Mouse (Mus musculus) intestine, embryonic 14.5 days (tissue): ENCODE measurements at regions not wholly inside any gene's neighbourhood (a gene's known extent, or its start where the extent isn't known, plus 50 kb on each side); places are given as distances from the start of the nearest gene placed in this dataset.
A peak's percentile ranks its signal among the peaks of the same experiment; 100 is the strongest.
"Not testable (repeated sequence)": the region's sequence is repeated elsewhere in the genome, so short reads cannot be mapped to it uniquely, and the experiment has no call there.

Source experiments
- ATAC-seq: fragments of 200-750 bp; cut with Nextera tagmentation; replicated peaks from 2 replicates; pipeline ENCODE4 v1.8.0; 2017; ENCODE audit warnings: low read depth, moderate number of reproducible peaks, moderate TSS enrichment, moderate library complexity; ENCODE audit not compliant: low FRiP score, low TSS enrichment
- DNase-seq: peaks from one replicate; pipeline ENCODE4 v3.0.0-alpha.2; 2018; ENCODE audit warnings: low spot score
- H3K27ac ChIP-seq: fragments of 300-500 bp; sonication (generic); 2 replicates; pipeline ENCODE4 v1.5.1; 2014; ENCODE audit warnings: low read depth, mild to moderate bottlenecking, control low read depth
- H3K27me3 ChIP-seq: fragments of 300-500 bp; sonication (generic); replicated peaks from 2 replicates; pipeline ENCODE4 v1.6.1; 2014; ENCODE audit warnings: low read length, control low read depth; ENCODE audit not compliant: control insufficient read depth, insufficient read depth
- H3K36me3 ChIP-seq: fragments of 300-500 bp; sonication (generic); 2 replicates; pipeline ENCODE4 v1.6.1; 2014; ENCODE audit warnings: low read length, control low read depth; ENCODE audit not compliant: control insufficient read depth, insufficient read depth
- H3K4me1 ChIP-seq: fragments of 300-500 bp; sonication (generic); replicated peaks from 2 replicates; pipeline ENCODE4 v1.6.1; 2014; ENCODE audit warnings: low read length, control low read depth, mixed read lengths; ENCODE audit not compliant: control insufficient read depth, insufficient read depth
- H3K4me2 ChIP-seq: fragments of 300-500 bp; sonication (generic); 2 replicates; pipeline ENCODE4 v1.6.1; 2014; ENCODE audit warnings: low read length
- H3K4me3 ChIP-seq: fragments of 300-500 bp; sonication (generic); 2 replicates; pipeline ENCODE4 v1.5.1; 2014; ENCODE audit warnings: low read depth, low read length, control low read depth, mixed read lengths
- H3K9ac ChIP-seq: fragments of 300-500 bp; sonication (generic); 2 replicates; pipeline ENCODE4 v1.6.1; 2014; ENCODE audit warnings: mild to moderate bottlenecking, low read length
- H3K9me3 ChIP-seq: fragments of 300-500 bp; sonication (generic); 2 replicates; pipeline ENCODE4 v1.6.1; 2016; ENCODE audit warnings: low read length, control low read depth; ENCODE audit not compliant: control insufficient read depth
- whole genome bisulfite sequencing: fragments of 180-500 bp; shearing (Covaris S2); extraction: QIAGEN DNeasy Blood & Tissue Kit; methylation state at CpG from one replicate; pipeline ENCODE4 v1.1.7; 2014; 5-methylcytosine and 5-hydroxymethylcytosine counted together

- no peak for ATAC-seq
- WGBS = 51% methylated on average over 5 of the region's 5 CpGs
Observed at GRCm38 (mm10) chr13:111914348-111914913, 105.6 kb upstream of the Map3k1 start.

GRCm38 (mm10) chr13:111919417-111919816 lies 110.6 kb upstream of the Map3k1 start:
- H3K27me3 ChIP-seq, H3K4me2 ChIP-seq, H3K9me3 ChIP-seq, H3K27ac ChIP-seq, DNase-seq, H3K4me1 ChIP-seq, H3K4me3 ChIP-seq, H3K9ac ChIP-seq, H3K36me3 ChIP-seq, ATAC-seq: not testable (repeated sequence)
- WGBS = 72% methylated on average over 11 of the region's 11 CpGs

More at GRCm38 (mm10) chr13:111914348-111914913, 105.6 kb upstream of the Map3k1 start:
- no peak overlapping the region for H3K4me2 ChIP-seq
- no peaks in the 10 kb centered on the region for H3K27me3 ChIP-seq
- no peak overlapping the region for H3K9ac ChIP-seq
- H3K36me3 ChIP-seq = no peaks in the 10 kb centered on the region
- H3K9me3 ChIP-seq = no peaks in the 10 kb centered on the region
- no peak overlapping the region for H3K27ac ChIP-seq
- no peaks in the 10 kb centered on the region for H3K4me1 ChIP-seq
- DNase-seq = no peak
- no peak overlapping the region for H3K4me3 ChIP-seq

DNA sequence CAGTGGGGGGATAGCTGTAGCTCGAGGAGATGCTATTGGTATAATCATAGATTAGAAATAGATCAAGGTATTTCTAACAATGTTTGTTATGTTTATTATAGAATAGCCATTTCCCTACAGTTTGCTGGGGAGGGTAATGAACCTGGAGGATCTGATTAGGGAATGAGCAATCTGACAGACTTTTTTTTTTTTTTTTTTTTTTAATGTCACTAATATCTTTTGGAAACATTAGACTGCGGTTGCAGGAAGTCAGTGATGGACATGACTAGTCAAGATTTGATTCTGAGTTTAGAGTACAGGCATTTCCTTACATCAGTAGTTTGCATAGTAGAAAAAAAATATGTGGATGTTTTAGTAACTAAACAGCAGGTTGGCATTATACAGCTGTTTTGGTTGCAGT lies 111.7 kb upstream of the Map3k1 start:
- Histone ChIP-seq H3K4me2 (no peak overlapping the region), H3K27ac (no peak overlapping the region), H3K9me3 (no peaks in the 10 kb centered on the region; the same call in 1 of the 2 replicates), H3K9ac (no peak overlapping the region), H3K4me1 (no peaks in the 10 kb centered on the region), H3K36me3 (no peaks in the 10 kb centered on the region), H3K4me3 (no peak overlapping the region), H3K27me3 (no peaks in the 10 kb centered on the region)
- no peak for DNase-seq
- ATAC-seq = no peak
- WGBS = 87% methylated on average over 2 of the region's 2 CpGs

GRCm38 (mm10) chr13:111921142-111922035 lies 112.6 kb upstream of the Map3k1 start:
- no peak for DNase-seq
- WGBS = 88% methylated on average over 5 of the region's 5 CpGs
- H3K36me3 ChIP-seq = no peaks in the 10 kb centered on the region
- H3K4me3 ChIP-seq = no peak overlapping the region
- H3K27me3 ChIP-seq = no peaks in the 10 kb centered on the region
- no peaks in the 10 kb centered on the region; the same call in 1 of the 2 replicates for H3K9me3 ChIP-seq
- no peak overlapping the region for H3K9ac ChIP-seq
- no peak for ATAC-seq
- H3K4me2 ChIP-seq = no peak overlapping the region
- no peak overlapping the region for H3K27ac ChIP-seq
- no peaks in the 10 kb centered on the region for H3K4me1 ChIP-seq

GRCm38 (mm10) chr13:111925349-111925748 lies 116.6 kb upstream of the Map3k1 start:
- ATAC-seq (no peak), DNase-seq (no peak)
- no peaks in the 10 kb centered on the region for H3K36me3 ChIP-seq
- no peaks in the 10 kb centered on the region for H3K4me1 ChIP-seq
- 96% methylated on average over 7 of the region's 7 CpGs for WGBS
- no peak overlapping the region for H3K9ac ChIP-seq
- H3K4me2 ChIP-seq = no peak overlapping the region
- no peaks in the 10 kb centered on the region; the same call in 1 of the 2 replicates for H3K9me3 ChIP-seq
- no peak overlapping the region for H3K4me3 ChIP-seq
- no peaks in the 10 kb centered on the region for H3K27me3 ChIP-seq
- no peak overlapping the region for H3K27ac ChIP-seq

DNA sequence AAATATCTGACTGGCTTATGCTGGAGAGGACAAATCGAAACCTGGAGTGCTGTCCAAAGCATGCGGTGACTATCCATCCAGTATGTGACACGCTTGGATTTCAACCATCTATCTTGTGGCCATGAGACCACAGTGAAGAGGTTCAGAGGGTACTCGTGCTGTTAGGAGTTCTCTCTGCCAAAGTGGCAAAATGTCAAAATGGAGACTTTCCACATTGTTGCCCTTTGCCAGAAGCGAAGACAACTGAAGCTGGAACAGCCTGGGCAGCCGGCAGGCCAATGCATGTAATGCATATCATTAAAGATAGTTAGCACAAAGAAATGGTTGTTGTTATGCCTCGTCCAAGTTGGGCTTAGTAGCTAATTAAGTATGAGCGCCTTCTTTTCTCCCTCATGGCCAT lies 118.0 kb upstream of the Map3k1 start:
- Histone ChIP-seq H3K4me3 (no peak overlapping the region), H3K9me3 (no peaks in the 10 kb centered on the region; the same call in 1 of the 2 replicates), H3K27me3 (no peaks in the 10 kb centered on the region), H3K4me2 (no peak overlapping the region), H3K36me3 (no peaks in the 10 kb centered on the region), H3K27ac (no peak overlapping the region), H3K9ac (no peak overlapping the region), H3K4me1 (no peaks in the 10 kb centered on the region)
- DNase-seq (peak; percentile 36), ATAC-seq (no peak)
- WGBS = 85% methylated on average over 8 of the region's 8 CpGs

DNA sequence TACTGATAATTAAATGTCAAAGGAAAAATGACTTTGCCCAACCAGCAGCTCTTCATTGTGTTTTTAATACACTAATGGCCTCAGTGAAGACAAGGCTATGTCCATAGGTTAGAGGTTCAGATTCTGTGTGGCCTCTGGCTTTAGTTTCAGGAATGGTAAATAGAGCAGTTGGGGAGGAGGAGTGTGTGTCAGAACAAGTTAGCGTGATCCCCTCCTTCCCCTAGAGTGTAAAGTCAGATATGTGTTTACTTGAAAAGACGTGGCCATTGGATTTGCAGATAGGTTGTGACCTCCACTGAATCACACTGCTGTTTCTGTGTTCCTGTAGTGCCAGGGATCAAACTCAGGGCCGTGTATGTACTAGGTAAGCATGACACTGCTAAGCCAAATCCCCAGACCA lies 118.7 kb upstream of the Map3k1 start:
- H3K36me3 ChIP-seq = no peaks in the 10 kb centered on the region

GRCm38 (mm10) chr13:111928636-111929544 lies 120.1 kb upstream of the Map3k1 start:
- WGBS = 71% methylated on average over 9 of the region's 9 CpGs
- Histone ChIP-seq H3K36me3 (no peaks in the 10 kb centered on the region), H3K4me3 (no peak overlapping the region), H3K9ac (no peak overlapping the region), H3K4me1 (no peaks in the 10 kb centered on the region), H3K27ac (no peak overlapping the region), H3K27me3 (no peaks in the 10 kb centered on the region), H3K9me3 (no peaks in the 10 kb centered on the region), H3K4me2 (no peak overlapping the region)
- DNase-seq (peak; percentile 39), ATAC-seq (no peak)

More for the DNA sequence above, 118.7 kb upstream of the Map3k1 start:
- no peak overlapping the region for H3K4me2 ChIP-seq
- DNase-seq (peak; percentile 39), ATAC-seq (no peak)
- H3K27ac ChIP-seq = no peak overlapping the region
- WGBS = 39% methylated on average over 3 of the region's 3 CpGs
- no peaks in the 10 kb centered on the region for H3K9me3 ChIP-seq
- H3K27me3 ChIP-seq = no peaks in the 10 kb centered on the region
- no peak overlapping the region for H3K9ac ChIP-seq
- H3K4me3 ChIP-seq = no peak overlapping the region
- H3K4me1 ChIP-seq = no peaks in the 10 kb centered on the region
